Mouse (Mus musculus) lung, adult 18-20 months (tissue): ENCODE results near the gene Pde2a.
"Not testable (repeated sequence)": the region's sequence is repeated elsewhere in the genome, so short reads cannot be mapped to it uniquely, and the experiment has no call there.

Source experiments
- DNase-seq, 2 experiments: peaks; one replicate each; pipeline ENCODE4 v3.0.0; 2022; ENCODE audit warnings: mixed read lengths in 2 of 2

The Pde2a gene

DNA sequence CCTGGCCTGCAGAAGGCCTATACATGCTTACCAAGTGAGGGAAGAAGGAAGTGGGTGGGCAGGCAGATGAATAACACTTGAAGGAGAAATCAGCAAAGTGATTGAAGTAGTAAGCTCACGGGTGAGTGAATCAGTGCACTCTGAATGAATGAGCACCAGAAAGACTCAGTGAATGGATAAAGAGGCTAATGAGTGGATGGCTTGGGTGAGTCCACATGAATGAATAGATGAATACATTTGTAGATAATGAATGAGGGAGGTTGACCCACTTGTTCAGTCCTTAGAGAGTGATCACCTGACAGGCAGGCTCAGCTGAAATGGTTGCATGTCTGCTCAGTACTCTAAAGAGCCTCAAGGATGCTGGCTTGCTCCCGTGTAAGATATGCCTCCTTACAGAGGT lies 101.7 kb downstream of the Pde2a start:
- DNase-seq = no peak

DNA sequence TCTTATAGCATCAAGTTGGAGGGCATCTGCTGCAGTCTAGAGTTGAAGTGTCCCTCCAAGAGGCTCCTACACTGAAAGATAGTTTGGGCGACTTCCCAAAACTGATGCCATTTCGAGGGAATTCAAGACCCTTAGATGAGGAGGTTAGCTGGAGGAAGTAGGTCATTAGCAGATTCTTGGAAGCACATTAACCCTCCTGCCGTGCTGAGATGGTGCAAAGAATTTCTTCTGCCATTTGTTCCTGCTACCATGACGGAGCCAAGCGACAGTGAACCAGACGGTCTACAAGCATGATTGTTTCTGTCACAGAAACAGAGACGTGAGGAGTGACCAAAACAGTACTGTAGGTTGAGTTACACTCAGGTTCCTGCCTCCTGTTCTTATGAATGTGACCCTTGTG lies 105.0 kb downstream of the Pde2a start:
- no peak for DNase-seq

DNA sequence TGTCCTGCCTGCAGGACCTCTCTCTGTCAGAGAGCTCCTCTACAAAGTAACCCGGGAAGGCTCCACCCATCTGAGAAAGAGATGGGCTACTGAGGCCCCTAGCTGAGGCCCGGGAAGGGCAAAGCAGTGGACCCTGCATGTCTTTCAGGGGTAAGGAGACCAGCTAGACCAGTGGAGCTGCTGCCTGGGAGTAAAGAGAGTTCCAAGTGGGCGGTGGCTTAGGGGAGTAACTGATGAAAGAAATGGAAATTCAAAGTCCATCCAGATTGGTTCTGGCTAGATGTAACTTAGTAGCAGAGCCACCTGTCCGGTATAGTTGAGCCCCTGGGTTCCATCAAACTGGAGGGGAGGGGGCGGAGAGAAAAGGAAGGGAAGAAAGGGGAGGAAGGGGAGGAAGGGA lies 112.9 kb downstream of the Pde2a start:
- DNase-seq = no peak

DNA sequence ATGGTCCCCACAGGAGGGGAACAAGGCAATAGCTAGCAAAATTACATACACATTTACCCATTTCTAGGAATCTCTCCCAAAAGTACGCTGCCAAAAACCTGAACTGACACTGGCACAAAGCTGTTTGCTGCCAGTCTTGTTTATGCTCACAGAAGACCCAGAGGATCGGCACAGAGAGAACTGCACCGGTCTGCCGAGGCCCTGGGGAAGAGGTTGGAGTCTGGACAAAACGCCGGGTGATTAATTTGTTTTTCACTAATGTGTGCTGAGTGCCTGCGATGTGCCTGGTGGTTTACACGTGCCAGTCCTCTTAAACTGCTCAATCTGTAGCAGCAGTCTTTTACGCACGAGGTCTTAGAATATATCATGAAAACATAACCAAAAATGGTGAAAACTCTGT lies 113.6 kb downstream of the Pde2a start:
- no peak for DNase-seq

DNA sequence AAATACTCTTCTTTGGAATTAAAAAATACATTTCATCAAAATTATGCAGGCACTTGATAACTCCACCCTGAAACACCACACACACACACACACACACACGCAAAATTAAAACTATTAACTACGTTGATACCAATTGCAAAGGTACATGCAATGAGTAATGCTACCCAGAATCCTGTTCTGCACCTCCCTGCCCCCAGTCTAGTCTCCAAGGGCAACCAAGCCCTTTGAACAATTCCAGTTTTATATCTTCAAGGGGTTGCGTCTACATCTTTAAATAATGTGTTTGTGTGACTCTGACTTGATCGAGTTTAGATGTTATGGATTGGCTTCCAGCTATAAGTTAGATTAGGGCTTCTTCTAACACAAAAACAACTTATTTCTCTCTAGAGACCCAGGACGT lies 114.0 kb downstream of the Pde2a start:
- no peak for DNase-seq

DNA sequence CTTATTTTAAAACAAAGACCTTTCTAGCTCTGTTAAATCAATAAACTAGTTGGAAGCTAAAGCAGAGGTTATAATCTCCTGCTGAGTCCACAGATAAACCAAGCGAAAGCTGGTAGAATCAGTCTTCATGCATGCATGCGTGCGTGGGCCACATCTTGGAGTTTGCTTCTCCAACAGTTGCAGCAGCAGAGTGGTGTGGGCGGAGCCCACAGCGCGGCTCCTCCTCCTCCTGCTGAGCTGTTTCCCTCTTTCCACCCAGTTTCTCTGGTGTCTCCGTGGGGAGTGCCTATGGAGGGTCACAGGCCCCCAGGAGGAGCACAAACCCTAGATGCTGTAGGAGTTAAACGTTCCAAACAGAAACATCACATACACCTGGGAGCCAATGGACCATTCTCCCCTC lies 116.0 kb downstream of the Pde2a start:
- no peak for DNase-seq

DNA sequence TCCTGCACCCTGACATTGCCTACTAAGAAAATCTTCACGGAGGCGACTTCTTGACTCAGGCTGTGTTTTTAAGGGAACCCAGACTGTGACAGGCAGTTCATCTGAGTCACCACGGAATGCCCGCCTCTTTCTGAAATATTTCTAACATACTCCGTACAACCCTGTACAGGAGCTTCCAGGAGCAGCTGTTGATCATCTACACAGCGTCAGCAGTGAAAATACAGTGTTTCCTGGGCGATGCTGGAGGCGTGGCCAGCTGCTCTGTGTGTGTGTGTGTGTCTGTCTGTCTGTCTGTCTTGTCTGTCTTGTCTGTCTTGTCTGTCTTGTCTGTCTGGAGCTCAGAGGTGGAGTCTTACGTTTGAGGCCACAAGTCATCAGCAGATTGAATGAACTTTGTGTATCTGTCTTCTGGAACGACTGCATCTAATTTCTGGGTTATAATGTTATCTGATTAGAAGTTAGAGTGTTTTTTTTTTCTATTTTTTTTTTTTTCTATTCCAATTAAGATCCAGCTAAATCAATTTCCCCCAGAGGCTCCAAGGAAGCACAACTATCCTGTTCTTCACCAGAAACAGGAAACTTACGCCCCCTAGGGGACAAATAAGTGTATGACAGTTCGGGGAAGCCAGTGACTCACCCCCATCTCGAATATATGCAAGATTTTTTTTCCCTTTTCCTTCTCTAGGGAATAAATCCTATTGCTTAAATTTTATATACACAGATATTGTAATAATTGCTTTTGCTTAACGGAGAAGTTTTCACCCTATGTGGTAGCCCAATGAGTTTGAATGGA lies 116.8 kb downstream of the Pde2a start:
- peak in 1 of 2 experiments; percentile 16 for DNase-seq

DNA sequence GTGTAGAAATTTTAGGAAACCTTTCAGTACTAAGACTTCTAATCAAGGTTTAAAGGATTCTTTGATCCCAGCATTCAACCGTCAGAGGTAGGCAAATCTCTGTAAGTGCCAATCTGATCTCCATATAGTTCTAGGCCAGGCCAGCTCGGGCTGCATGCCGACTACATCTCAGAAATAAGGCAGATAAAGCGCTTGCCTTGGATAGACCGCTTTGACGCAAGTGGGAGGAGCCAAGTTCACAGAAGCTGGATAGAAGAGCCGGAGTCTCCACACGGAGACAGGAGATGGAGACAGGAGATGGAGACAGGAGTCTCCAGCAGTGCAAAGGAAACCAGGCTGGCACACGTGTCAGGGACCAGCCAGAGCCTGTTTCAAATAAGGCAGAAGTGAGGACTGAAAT lies 118.3 kb downstream of the Pde2a start:
- DNase-seq = no peak

DNA sequence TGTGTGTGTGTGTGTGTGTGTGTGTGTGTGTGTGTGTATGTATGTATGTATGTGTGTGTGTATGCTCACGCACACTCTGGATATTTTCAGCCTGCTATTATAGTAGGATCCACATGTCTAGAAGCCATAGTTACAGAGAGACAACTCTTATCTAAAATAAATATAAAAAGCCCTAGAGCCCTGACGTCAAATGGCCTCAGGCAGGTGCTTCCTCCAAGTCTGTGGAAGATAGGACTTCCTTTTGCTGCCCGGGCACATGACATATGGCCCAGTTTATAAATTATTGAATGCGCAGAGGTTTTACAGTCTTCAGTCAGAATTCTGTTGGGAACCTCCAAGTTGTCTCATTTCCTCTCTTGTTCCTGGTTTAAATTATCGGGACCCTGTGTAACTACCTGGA lies 119.2 kb downstream of the Pde2a start:
- DNase-seq = no peak

DNA sequence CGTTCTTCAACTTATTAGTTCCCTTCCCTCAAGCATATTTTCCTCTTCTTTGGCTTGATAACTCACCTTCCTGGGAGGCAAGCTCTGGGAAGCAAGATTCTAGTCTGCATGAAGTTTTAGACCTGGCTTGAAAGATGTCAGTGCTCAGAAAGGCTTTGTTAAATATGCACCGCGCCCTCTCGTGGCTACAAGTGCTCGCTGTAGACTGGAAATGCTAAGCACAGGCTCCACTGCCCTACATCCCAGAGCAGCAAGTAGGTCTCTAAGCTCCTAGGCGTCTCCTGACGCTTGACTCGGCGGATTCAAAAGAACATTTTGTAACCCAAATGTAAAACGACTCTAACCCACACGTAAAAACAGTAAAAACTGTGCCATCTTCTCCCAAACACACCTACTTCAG lies 119.6 kb downstream of the Pde2a start:
- DNase-seq = peak; percentile 29 to 39

DNA sequence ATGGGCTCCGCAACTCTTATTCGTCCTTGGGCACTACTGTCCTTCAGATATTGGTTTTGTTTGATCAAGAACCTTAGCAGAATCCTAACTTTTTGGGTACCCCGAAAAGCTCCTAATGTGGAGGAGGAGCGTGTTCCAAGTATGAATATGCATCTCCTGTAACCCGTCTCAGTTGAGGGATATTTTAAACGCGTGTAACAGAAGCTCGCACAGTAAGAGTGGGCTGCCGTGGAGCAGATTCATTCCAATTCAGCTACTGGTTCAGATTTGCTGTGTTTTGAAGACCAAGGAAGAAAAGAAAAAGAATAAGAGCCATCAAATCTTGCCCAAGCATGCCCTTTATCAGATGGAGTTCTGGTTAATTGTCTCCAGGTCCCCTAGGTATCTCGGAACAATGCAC lies 120.2 kb downstream of the Pde2a start:
- DNase-seq = no peak

DNA sequence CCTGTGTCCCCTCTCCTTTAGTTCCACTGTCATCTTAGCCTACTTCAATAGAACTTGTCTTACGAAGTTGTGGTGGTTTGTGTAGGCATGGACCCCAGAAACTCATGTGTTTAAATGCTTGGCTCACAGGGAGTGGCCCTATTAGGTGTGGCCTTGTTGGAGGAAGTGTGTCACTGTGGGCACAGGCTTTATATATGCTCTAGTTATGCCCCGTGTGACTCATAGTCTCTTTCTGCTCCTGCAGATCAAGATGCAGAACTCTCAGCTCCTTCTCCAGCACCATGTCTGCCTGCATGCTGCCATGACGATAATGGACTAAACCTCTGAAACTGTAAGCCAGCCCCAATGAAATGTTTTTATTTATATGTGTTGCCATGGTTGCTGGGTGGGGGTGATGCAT lies 126.2 kb downstream of the Pde2a start:
- DNase-seq = no peak

DNA sequence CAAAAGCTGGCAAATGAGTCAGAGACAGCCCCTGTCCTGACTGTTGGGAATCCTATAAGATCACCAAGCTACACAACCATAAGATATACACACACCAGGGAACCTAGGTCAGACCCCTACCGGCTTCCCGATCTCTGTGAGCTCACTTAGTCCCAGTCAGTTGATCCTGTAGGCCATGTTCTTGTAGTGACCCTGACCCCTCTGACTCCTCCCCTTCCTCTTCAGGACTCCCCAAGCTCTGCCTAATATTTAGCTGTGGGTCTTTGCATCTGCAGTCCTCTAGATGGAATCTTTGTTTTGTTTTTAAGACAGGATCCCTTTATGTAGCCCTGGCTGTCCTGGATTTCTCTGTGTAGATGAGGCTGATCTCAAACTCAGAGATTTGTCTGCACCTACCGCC lies 127.8 kb downstream of the Pde2a start:
- no peak for DNase-seq

DNA sequence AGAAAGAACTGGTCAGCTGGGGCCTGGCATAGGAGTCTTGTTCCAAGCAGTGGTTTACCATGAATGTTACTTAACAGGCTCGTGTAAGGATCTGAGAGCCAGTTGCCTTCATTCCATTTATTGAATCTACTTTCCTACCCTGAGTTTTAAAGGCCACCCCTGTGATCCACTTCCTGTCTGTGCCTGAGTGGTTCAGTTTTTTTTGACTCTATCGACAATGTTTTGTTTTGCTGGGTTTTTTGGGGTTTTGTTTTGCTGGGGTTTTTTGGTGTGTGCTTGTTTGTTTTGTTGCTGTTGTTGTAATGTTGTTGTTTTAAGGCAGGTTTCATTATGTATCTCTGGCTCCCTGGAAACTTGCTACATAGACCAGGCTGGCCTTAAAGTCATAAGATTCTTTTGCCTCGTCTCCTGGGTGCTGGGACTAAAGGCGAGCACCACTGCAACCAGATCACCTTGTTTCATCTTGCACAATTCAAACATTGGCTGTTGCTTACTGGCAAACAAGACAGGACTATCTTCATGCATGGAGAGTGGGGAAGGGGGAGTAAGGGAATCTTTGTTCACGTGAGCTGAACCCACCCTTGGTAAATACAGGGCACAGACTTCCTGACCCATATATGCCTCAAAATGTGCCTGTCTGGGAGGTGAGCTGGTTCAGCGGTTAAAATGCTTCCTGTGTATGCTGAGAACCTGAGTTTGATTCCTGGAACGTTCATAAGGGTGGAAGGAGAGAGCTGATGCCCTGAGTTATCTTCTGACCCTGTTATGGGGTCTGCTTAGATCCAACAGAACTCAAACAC lies 129.4 kb downstream of the Pde2a start:
- DNase-seq = no peak

DNA sequence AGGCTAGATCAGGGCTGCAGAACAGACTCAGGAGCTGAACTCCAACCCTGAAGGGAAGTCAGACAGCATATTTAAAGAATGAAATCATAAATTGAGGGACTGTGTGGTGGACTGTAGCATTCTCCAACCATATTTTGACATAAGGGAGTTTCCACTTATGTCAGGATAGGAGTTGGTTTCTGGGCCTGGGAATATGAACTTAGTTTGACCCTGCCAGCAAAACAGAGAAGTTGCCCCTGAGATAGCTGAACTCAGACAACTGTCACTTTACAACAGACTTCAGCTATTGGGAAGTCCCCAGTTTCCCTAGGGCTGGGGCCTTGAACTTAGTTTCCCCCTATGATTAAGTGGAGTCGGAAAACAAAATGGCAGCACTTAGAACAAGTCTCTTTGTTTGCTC lies 130.0 kb downstream of the Pde2a start:
- no peak for DNase-seq

DNA sequence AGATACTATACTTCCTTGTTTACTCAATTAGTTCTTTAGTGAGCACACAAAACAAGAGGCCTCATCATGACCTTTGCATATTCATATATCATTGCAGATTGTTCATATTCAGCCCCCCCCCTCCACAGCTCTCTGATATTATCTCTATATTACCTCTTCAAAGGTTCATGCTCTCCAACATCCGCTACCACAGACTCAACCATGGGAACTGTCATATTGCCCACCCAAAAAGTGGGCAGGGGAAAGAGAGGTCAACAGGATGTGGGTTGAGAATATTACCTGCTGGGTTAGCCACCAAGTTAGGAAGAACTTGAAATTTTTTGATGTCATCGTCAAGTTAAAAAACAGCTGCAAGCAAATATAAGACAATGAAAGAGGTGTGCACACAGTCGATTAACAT lies 134.0 kb downstream of the Pde2a start:
- not testable (repeated sequence) for DNase-seq

DNA sequence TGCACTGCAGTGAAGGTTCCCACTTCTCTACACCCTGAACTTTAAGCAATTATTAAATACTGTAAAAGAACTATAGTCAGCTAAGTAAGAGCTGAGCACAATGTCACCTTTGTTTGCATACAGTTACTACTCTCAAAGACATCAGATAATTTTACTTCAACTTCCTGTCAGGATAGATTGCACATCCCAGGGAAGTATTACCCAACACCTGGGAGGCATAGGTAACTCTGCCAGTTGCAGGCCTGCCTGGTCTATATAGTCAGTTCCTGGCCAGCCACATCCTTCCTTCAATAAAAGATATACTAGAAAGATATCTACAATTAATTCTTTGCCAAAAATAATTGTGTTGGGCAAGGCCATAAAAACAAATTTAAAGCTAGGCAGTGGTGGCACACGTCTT lies 135.9 kb downstream of the Pde2a start:
- DNase-seq = no peak

DNA sequence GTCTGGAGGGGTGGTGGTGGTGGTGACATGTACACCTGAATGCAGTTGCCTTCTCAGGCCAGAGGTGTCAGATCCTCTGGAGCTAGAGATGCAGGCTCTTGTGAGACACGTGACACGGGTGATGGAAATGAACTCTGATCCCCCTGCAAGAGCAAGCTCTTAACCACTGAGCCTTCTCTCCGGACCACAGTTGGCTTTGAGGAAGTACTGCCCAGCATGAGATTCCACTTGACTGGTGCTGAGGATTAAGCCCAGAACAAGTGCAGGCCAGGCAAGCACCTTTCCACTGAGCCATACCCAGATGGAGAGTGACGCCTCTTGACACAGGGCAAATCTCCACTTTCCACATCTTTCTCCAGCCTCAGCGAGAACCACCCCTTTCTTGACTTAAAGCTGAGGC lies 137.9 kb downstream of the Pde2a start:
- DNase-seq = not testable (repeated sequence)
